Mouse (Mus musculus): ENCODE measurements around the gene Slc36a3.
A peak's percentile ranks its signal among the peaks of the same experiment; 100 is the strongest.

The Slc36a3 gene

GRCm38 (mm10) chr11:55144011-55144410, 7.5 kb downstream of the Slc36a3 start:
- no peak for DNase-seq (ENCODE audit: low spot score)

- no peak for DNase-seq (ENCODE audit: low spot score)
These were observed 10.0 kb downstream of the Slc36a3 start for GRCm38 (mm10) chr11:55141502-55141901.

GRCm38 (mm10) chr11:55137646-55138045, 13.9 kb downstream of the Slc36a3 start:
- no peak for DNase-seq (ENCODE audit: low spot score)

GRCm38 (mm10) chr11:55136770-55137547, 14.5 kb downstream of the Slc36a3 start:
- DNase-seq (ENCODE audit: low spot score) = no peak

GRCm38 (mm10) chr11:55134871-55135270, 16.6 kb downstream of the Slc36a3 start:
- DNase-seq (ENCODE audit: low spot score) = no peak

GRCm38 (mm10) chr11:55134407-55134806, 17.1 kb downstream of the Slc36a3 start:
- DNase-seq (ENCODE audit: low spot score) = no peak

- no peak for DNase-seq (ENCODE audit: low spot score)
These were observed 18.3 kb downstream of the Slc36a3 start for GRCm38 (mm10) chr11:55133204-55133603.

- no peak for DNase-seq (ENCODE audit: low spot score)
These were observed 19.6 kb downstream of the Slc36a3 start for GRCm38 (mm10) chr11:55131946-55132345.

- no peak for DNase-seq (ENCODE audit: low spot score)
These were observed 20.3 kb downstream of the Slc36a3 start for GRCm38 (mm10) chr11:55131077-55131742.

GRCm38 (mm10) chr11:55128411-55128810, 23.1 kb downstream of the Slc36a3 start:
- DNase-seq (ENCODE audit: low spot score) = no peak

- DNase-seq (ENCODE audit: low spot score) = no peak
These were observed 23.6 kb downstream of the Slc36a3 start for GRCm38 (mm10) chr11:55127937-55128336.

- no peak for DNase-seq (ENCODE audit: low spot score)
These were observed 24.8 kb downstream of the Slc36a3 start for GRCm38 (mm10) chr11:55126663-55127062.

GRCm38 (mm10) chr11:55121430-55121829, 30.1 kb downstream of the Slc36a3 start:
- no peak for DNase-seq (ENCODE audit: low spot score)

- no peak for DNase-seq (ENCODE audit: low spot score)
These were observed 30.7 kb downstream of the Slc36a3 start for GRCm38 (mm10) chr11:55120821-55121271.

GRCm38 (mm10) chr11:55120279-55120678, 31.2 kb downstream of the Slc36a3 start:
- no peak for DNase-seq (ENCODE audit: low spot score)

- no peak for DNase-seq (ENCODE audit: low spot score)
These were observed 34.5 kb downstream of the Slc36a3 start for GRCm38 (mm10) chr11:55117031-55117430.

- DNase-seq (ENCODE audit: low spot score) = no peak
These were observed 35.5 kb downstream of the Slc36a3 start for GRCm38 (mm10) chr11:55116004-55116403.

- no peak for DNase-seq (ENCODE audit: low spot score)
These were observed 37.2 kb downstream of the Slc36a3 start for GRCm38 (mm10) chr11:55114291-55114690.

GRCm38 (mm10) chr11:55113861-55114250, 37.7 kb downstream of the Slc36a3 start:
- DNase-seq (ENCODE audit: low spot score) = peak; percentile 22

- no peak for DNase-seq (ENCODE audit: low spot score)
These were observed 38.2 kb downstream of the Slc36a3 start for GRCm38 (mm10) chr11:55113209-55113860.

- DNase-seq (ENCODE audit: low spot score) = no peak
These were observed 40.8 kb downstream of the Slc36a3 start for GRCm38 (mm10) chr11:55110566-55111169.

GRCm38 (mm10) chr11:55109521-55110300, 41.8 kb downstream of the Slc36a3 start:
- DNase-seq (ENCODE audit: low spot score) = no peak

Data from embryo, embryonic 10 days (tissue).